Mouse (Mus musculus): ENCODE results near the gene Pheta2. TPM values are rescaled to one million over a fixed set of nuclear protein-coding genes. Genes with fewer than 3 reads are reported as not detected.

The Pheta2 gene
- total and polyA plus RNA-seq, 2 experiments from 2014 or later, result 1.1 to 1.4 TPM

DNA sequence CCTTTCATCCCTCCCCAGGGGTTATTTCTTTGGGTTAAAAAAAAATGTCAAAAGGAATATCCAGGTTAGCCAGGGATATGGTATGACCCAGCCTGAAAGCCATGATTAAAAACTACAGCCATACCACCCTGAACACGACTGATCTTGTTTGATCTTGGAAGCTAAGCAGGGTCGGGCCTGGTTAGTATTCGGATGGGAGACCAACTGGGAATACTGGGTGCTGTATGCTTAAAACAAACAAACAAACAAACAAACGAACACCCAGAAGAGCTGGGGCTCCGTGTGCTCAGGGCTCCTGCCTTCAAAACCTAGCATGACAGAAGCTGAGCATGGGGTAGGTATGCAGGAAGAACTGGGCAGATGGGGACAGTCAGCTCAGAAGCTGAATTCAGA lies 3.8 kb downstream of the Pheta2 start:
- Histone ChIP-seq H3K27me3 (ENCODE audit: insufficient read depth, low read length) (peaks cover 7% of the 10 kb centered on the region; the same call in 1 of the 2 replicates), H3K4me3 (ENCODE audit: low read depth, low read length) (no peak overlapping the region), H3K9me3 (ENCODE audit: low read length) (no peaks in the 10 kb centered on the region), H3K4me1 (ENCODE audit: insufficient read depth) (peaks cover 18% of the 10 kb centered on the region), H3K27ac (ENCODE audit: low read depth, low read length) (no peak overlapping the region), H3K9ac (no peak overlapping the region), H3K36me3 (ENCODE audit: insufficient read depth) (no peaks in the 10 kb centered on the region), H3K4me2 (ENCODE audit: low read depth) (no peak overlapping the region)
- 77% methylated on average over 5 of the region's 5 CpGs for WGBS
- no peak for TF ChIP-seq CTCF (IDR thresholded peaks at IDR 0.05; ENCODE audit: low read depth)
- no peak for DNase-seq
- no peak for ATAC-seq

GRCm38 (mm10) chr15:82343368-82344287 lies 4.9 kb downstream of the Pheta2 start:
- H3K4me3 ChIP-seq (ENCODE audit: low read depth, low read length), result no peak overlapping the region
- H3K27me3 ChIP-seq (ENCODE audit: insufficient read depth, low read length), result peaks cover 7% of the 10 kb centered on the region; the same call in 1 of the 2 replicates
- H3K9me3 ChIP-seq (ENCODE audit: low read length), result no peaks in the 10 kb centered on the region
- DNase-seq (no peak), ATAC-seq (no peak)
- peaks cover 9% of the 10 kb centered on the region for H3K36me3 ChIP-seq (ENCODE audit: insufficient read depth)
- H3K9ac ChIP-seq, result no peak overlapping the region
- H3K27ac ChIP-seq (ENCODE audit: low read depth, low read length), result no peak overlapping the region
- peaks cover 13% of the 10 kb centered on the region for H3K4me1 ChIP-seq (ENCODE audit: insufficient read depth)
- no peak overlapping the region for H3K4me2 ChIP-seq (ENCODE audit: low read depth)
- no peak for TF ChIP-seq CTCF (IDR thresholded peaks at IDR 0.05; ENCODE audit: low read depth)
- 89% methylated on average over 27 of the region's 27 CpGs for WGBS

- H3K4me2 ChIP-seq (ENCODE audit: low read depth), result no peak overlapping the region
- H3K36me3 ChIP-seq (ENCODE audit: insufficient read depth), result peaks cover 22% of the 10 kb centered on the region
- WGBS, result 95% methylated on average over 6 of the region's 6 CpGs
- TF ChIP-seq CTCF (IDR thresholded peaks at IDR 0.05; ENCODE audit: low read depth), result no peak
- peaks cover 13% of the 10 kb centered on the region for H3K4me1 ChIP-seq (ENCODE audit: insufficient read depth)
- ATAC-seq, result no peak
- H3K27me3 ChIP-seq (ENCODE audit: insufficient read depth, low read length), result peaks cover 7% of the 10 kb centered on the region; the same call in 1 of the 2 replicates
- H3K9ac ChIP-seq, result no peak overlapping the region
- H3K9me3 ChIP-seq (ENCODE audit: low read length), result no peaks in the 10 kb centered on the region
- no peak overlapping the region for H3K4me3 ChIP-seq (ENCODE audit: low read depth, low read length)
- no peak for DNase-seq
- H3K27ac ChIP-seq (ENCODE audit: low read depth, low read length), result no peak overlapping the region
These were observed 6.2 kb downstream of the Pheta2 start for GRCm38 (mm10) chr15:82344971-82345370.

DNA sequence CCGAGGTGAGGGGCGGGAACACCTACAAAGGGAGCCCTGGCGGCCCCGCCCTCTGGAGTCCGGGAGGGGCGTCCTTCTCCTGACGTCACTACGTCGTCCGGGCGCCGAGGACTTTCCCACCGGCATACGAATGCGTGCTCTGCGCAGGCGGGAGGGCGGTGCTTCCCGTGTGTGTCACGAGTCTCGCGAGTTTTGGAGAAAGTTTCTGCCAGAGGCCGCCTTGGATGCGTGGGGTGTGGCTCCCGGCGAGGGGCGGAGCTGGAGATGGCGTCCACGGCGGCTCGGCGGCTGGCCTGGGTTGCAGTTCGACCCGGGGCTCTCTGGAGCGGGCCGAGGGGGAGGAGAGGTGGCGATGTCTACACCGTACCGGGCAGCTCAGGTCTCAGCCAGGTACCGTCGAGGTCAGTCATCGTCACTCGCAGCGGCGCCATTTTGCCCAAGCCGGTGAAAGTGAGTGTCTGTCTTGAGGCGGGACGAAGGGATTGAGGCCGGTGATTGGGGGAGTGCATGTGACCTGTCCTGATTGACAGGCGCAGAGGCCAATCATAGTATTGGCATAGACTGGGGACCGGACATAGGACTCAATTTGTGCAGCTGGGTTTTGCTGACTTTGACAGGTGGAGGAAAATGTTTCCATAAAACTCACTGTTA lies 7.2 kb downstream of the Pheta2 start:
- peak overlapping the region; percentile 93 for H3K27ac ChIP-seq (ENCODE audit: low read depth, low read length)
- ATAC-seq, result peak; percentile 98
- under 1% methylated on average over 50 of the region's 51 CpGs for WGBS
- H3K4me2 ChIP-seq (ENCODE audit: low read depth), result peak overlapping the region; percentile 86
- peak overlapping the region; percentile 72 for H3K4me3 ChIP-seq (ENCODE audit: low read depth, low read length)
- peak overlapping the region; percentile 80 for H3K9ac ChIP-seq
- DNase-seq, result peak; percentile 99
- TF ChIP-seq CTCF (IDR thresholded peaks at IDR 0.05; ENCODE audit: low read depth), result no peak
- H3K27me3 ChIP-seq (ENCODE audit: insufficient read depth, low read length), result 0 out of 2 replicates have a peak, but pooled peaks cover under 1% of the 10 kb centered on the region
- peaks cover 31% of the 10 kb centered on the region for H3K36me3 ChIP-seq (ENCODE audit: insufficient read depth)
- peaks cover 13% of the 10 kb centered on the region for H3K4me1 ChIP-seq (ENCODE audit: insufficient read depth)
- H3K9me3 ChIP-seq (ENCODE audit: low read length), result no peaks in the 10 kb centered on the region

GRCm38 (mm10) chr15:82346580-82347302 lies 8.0 kb downstream of the Pheta2 start:
- ATAC-seq (no peak), DNase-seq (peak; percentile 9)
- peak overlapping the region; percentile 93 for H3K27ac ChIP-seq (ENCODE audit: low read depth, low read length)
- H3K4me3 ChIP-seq (ENCODE audit: low read depth, low read length), result peak overlapping the region; percentile 72
- peaks cover 13% of the 10 kb centered on the region for H3K4me1 ChIP-seq (ENCODE audit: insufficient read depth)
- H3K9ac ChIP-seq, result peak overlapping the region; percentile 80
- WGBS, result 63% methylated on average over 14 of the region's 14 CpGs
- no peaks in the 10 kb centered on the region for H3K27me3 ChIP-seq (ENCODE audit: insufficient read depth, low read length)
- TF ChIP-seq CTCF (IDR thresholded peaks at IDR 0.05; ENCODE audit: low read depth), result peak; percentile 24
- peak overlapping the region; percentile 86 for H3K4me2 ChIP-seq (ENCODE audit: low read depth)
- H3K36me3 ChIP-seq (ENCODE audit: insufficient read depth), result peaks cover 31% of the 10 kb centered on the region
- H3K9me3 ChIP-seq (ENCODE audit: low read length), result no peaks in the 10 kb centered on the region

DNA sequence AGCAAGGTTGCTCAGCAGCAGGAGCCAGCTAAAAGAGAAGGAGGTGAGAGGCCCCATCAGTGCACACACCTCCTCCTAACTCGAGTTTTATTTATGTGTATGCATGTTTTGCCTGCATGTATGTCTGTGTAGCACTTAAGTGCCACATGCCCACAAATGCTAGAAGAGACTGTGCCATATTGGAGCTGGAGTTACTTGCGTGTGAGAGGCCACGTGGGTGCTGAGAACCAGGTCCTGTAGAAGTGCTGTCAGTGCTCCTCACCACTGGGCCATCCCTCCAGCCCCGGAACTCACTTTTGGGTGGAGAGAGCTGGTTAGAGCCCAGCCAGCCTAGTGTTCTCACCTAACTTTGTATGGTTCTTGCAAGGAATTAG lies 8.5 kb downstream of the Pheta2 start:
- TF ChIP-seq CTCF (IDR thresholded peaks at IDR 0.05; ENCODE audit: low read depth), result no peak
- no peaks in the 10 kb centered on the region for H3K9me3 ChIP-seq (ENCODE audit: low read length)
- WGBS, result 83% methylated on average over 4 of the region's 4 CpGs

More for the DNA sequence above, 8.5 kb downstream of the Pheta2 start:
- Histone ChIP-seq H3K4me3 (ENCODE audit: low read depth, low read length) (peak overlapping the region; percentile 72; the same call in 1 of the 2 replicates), H3K27ac (ENCODE audit: low read depth, low read length) (no peak overlapping the region), H3K36me3 (ENCODE audit: insufficient read depth) (peaks cover 31% of the 10 kb centered on the region), H3K27me3 (ENCODE audit: insufficient read depth, low read length) (no peaks in the 10 kb centered on the region), H3K4me2 (ENCODE audit: low read depth) (peak overlapping the region; percentile 86), H3K9ac (0 out of 2 replicates have a peak overlapping the region, but pooled peaks have one; percentile 80), H3K4me1 (ENCODE audit: insufficient read depth) (peaks cover 13% of the 10 kb centered on the region)
- DNase-seq (no peak), ATAC-seq (no peak)

Measured in forebrain, postnatal 0 days (tissue).